Mouse (Mus musculus): ENCODE results near the gene Ctla2a. TPM values are rescaled to one million over a fixed set of nuclear protein-coding genes. Genes with fewer than 3 reads are reported as not detected.
"Not testable (repeated sequence)": the region's sequence is repeated elsewhere in the genome, so short reads cannot be mapped to it uniquely, and the experiment has no call there.

Ctla2a gene
- total RNA-seq (2022): 10 to 100 TPM; 17.6 to 20.4 (median 19.3) TPM

DNA sequence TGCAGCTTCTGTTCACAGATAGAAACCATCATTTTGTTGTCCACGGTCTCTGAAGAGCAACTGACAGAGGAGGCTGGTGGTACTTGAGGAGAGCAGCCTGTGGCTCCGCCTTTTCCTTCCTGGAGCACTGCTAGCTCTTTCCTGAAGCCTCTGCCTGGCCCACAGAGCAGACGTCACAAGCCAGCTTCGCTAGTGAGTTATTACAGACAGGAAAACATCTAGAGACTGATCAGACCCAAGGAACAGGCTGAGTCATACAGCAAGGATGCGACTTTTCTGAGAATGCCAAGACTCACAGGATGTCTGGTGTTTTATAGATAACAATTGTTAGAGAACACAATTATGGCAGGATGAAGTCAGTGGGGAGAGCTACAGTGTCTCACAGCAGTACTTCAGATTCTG is at the start of gene Ctla2a, which contains the start of gene Gm49391:
TSS of gene Ctla2a (minus strand) at position 126 of the 402 bp plus-strand sequence.
TSS of gene Gm49391 (minus strand) at position 72 of the 402 bp plus-strand sequence.
- no peak for DNase-seq (ENCODE audit: low spot score in 2 of 2)

DNA sequence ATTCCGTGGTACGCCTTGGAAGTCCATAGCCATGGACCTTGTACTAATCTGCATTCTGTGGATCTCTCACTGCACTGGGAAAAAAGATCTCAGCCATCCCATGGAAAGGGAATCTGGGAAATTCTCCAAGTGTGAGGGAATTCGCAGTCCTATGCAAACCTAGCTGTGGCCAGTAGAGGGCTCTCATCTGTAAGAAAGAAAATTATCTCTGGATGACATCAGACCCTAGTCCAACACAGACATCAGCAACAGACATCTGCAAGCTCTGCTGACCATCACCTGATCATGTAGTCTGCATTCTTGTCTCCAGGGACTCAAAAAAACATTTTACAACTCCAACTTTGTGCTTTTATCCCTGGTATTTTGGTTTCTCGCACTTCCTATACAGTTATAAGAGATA is 35.9 kb upstream of the Ctla2a start:
- not testable (repeated sequence) for DNase-seq (ENCODE audit: low spot score in 2 of 2)

GRCm38 (mm10) chr13:60963985-60964384 is 27.6 kb upstream of the Ctla2a start:
- DNase-seq (ENCODE audit: low spot score in 2 of 2): not testable (repeated sequence)

DNA sequence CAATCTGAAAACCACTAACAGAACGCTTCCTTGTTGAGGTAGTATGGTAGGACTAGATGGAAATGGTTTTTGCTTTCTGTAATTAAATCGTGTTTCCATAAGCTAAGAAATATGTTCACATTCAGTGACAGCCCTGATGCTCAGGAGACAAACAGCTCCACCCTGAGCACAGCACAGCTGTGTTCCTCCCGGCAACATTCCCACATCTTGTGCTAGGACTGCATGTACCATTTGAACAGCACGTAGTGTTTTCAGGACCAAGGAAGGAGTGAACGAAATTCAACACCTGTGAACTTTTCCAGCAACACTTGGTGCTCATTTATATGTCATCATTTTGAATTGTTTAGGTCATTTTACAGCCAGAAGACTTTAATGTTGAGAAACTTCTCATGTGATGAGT is 25.3 kb upstream of the Ctla2a start:
- no peak for DNase-seq (ENCODE audit: low spot score in 2 of 2)

GRCm38 (mm10) chr13:60941884-60942283 is 5.5 kb upstream of the Ctla2a start, which contains the start of gene Tpbpa:
TSS of gene Tpbpa (minus strand) at chr13:60941984.
- DNase-seq (ENCODE audit: low spot score in 2 of 2): not testable (repeated sequence)

- not testable (repeated sequence) for DNase-seq (ENCODE audit: low spot score in 2 of 2)
These were observed 935 bp downstream of the Ctla2a start, which contains the start of gene Gm49393 for GRCm38 (mm10) chr13:60935490-60935889. TSS of gene Gm49393 (minus strand) at chr13:60935590.

DNA sequence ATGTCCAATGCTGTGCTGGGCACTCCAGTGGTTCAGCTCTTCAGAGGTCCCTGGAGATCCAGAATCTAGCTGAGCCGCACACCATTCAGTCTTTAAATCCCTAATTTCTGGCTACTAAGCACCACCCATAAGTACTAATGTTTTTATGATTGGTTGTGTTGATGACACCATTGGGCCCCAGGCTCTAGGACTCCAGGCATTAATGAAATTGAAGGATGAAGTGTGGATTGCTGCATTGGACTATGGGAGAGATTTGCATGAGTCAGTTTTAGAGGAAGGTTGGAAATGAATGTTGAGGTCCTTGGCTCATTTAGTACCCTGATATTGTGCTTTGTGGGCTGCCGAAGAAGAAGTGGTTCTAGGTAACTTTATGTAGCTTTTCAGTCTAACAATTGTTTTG is 31.6 kb downstream of the Ctla2a start, which contains the start of gene Tpbpb:
TSS of gene Tpbpb (minus strand) at position 101 of the 400 bp plus-strand sequence.
- not testable (repeated sequence) for DNase-seq (ENCODE audit: low spot score in 2 of 2)

GRCm38 (mm10) chr13:60897328-60897727 is 39.1 kb downstream of the Ctla2a start, which contains the start of gene Ctla2b:
TSS of gene Ctla2b (minus strand) at chr13:60897447.
- peak; percentile 1 to 2 for DNase-seq (ENCODE audit: low spot score in 2 of 2)

- not testable (repeated sequence) for DNase-seq (ENCODE audit: low spot score in 2 of 2)
These were observed 39.6 kb downstream of the Ctla2a start, which contains the start of gene Gm49392 for GRCm38 (mm10) chr13:60896794-60897193. TSS of gene Gm49392 (minus strand) at chr13:60896894.

GRCm38 (mm10) chr13:60895406-60896160 is 40.8 kb downstream of the Ctla2a start:
- DNase-seq (ENCODE audit: low spot score in 2 of 2): no peak

DNA sequence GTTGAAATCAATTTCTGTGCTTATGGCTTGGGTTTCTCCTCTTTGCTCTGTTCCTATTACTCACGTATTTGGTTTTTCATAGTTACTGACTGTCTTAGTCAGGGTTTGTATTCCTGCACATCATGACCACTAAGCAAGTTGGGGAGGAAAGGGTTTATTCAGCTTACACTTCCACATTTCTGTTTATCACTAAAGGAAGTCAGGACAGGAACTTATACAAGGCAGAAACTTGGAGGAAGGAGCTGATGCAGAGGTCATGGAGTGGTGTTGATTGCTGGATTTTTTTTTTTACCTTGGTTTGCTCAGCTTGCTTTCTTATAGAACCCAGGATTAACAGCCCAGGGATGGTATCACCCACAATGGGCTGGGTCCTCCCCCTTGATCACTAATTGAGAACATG is 44.1 kb downstream of the Ctla2a start:
- no peak for DNase-seq (ENCODE audit: low spot score in 2 of 2)

Other genes starting within 250 kb of the Ctla2a start
- not detected for gene BC051665, start 150.3 kb downstream of the Ctla2a start, total RNA-seq (2022)
- gene Ctsll3, start 133.8 kb downstream of the Ctla2a start, total RNA-seq (2022): not detected
- under 1 TPM in 1 of 4 experiments, not detected in 3; 0.29 TPM for gene 4930486L24Rik, start 72.2 kb downstream of the Ctla2a start, total RNA-seq (2022)
- gene Gm49392, start 39.7 kb downstream of the Ctla2a start, total RNA-seq (2022): under 1 TPM in 2 of 4 experiments, not detected in 2; 0.22 to 0.98 TPM
- gene Ctla2b, start 39.2 kb downstream of the Ctla2a start, total RNA-seq (2022): 1 to 10 TPM in 3 of 4 experiments, not detected in 1; 1.4 to 3.0 (median 2.1) TPM
- not detected for gene Tpbpb, start 31.7 kb downstream of the Ctla2a start, total RNA-seq (2022)
- gene Gm49393, start 1.0 kb downstream of the Ctla2a start, total RNA-seq (2022): not detected
- 1 to 10 TPM in 1 of 4 experiments, under 1 TPM in 1, not detected in 2; 0.74 to 2.5 TPM for gene Gm49391, start 54 bp downstream of the Ctla2a start, total RNA-seq (2022)
- gene Tpbpa, start 5.4 kb upstream of the Ctla2a start, total RNA-seq (2022): not detected
- gene Ctsj, start 69.3 kb upstream of the Ctla2a start, total RNA-seq (2022): not detected
- gene Ctsq, start 104.0 kb upstream of the Ctla2a start, total RNA-seq (2022): not detected
- not detected for gene Ctsr, start 227.6 kb upstream of the Ctla2a start, total RNA-seq (2022)

All from layer of hippocampus, adult 8-10 months (tissue).